In genomic region chr6:71352201-71352600, GRCm38 (mm10) we compare ENCODE assay signal across 32 mouse cellular contexts. TPM values are rescaled to one million over a fixed set of nuclear protein-coding genes. Genes with fewer than 3 reads are reported as not detected.
DNase-seq lines count a peak whose midpoint lies in the region; TF ChIP-seq lines count a peak whose summit lies in the region.
"Had no signal": no experiment of that assay in that cellular context is flagged by ENCODE, and none has a peak within 500 bp of the region (broad histone marks: within the 10 kb centered on the region; RNA-seq: fewer than 3 reads in every experiment).

No protein-coding gene starts in this region.

- no peak overlapping the region for H3K4me3 ChIP-seq in spleen, adult 2 months (ENCODE audit: extremely low read depth, insufficient read depth, insufficient read length)
- H3K4me3 ChIP-seq: forebrain, embryonic 10.5 days; forebrain, embryonic 13.5 days; heart, adult 2 months; heart, embryonic 10.5 days; heart, embryonic 13.5 days had no signal

- H3K36me3 ChIP-seq in spleen, adult 2 months (ENCODE audit: control insufficient read depth, insufficient read depth, low read length), result no peaks in the 10 kb centered on the region
- H3K36me3 ChIP-seq: forebrain, embryonic 10.5 days; G1E; heart, embryonic 10.5 days; heart, embryonic 13.5 days had no signal

- H3K27me3 ChIP-seq in spleen, adult 2 months (ENCODE audit: control insufficient read depth, insufficient read depth, low read length), result no peaks in the 10 kb centered on the region
- H3K27me3 ChIP-seq: forebrain, embryonic 13.5 days; heart, embryonic 13.5 days had no signal

- no peak for DNase-seq in spleen, adult 2 months (ENCODE audit: low read depth in 1 of 2, low spot score in 2 of 2)
- no peak for DNase-seq in spleen, postnatal 36 days (ENCODE audit: low spot score in 2 of 2)
- peak; percentile 45 for DNase-seq in thymus, postnatal 0 days (ENCODE audit: low spot score)
- peak; percentile 51 to 58 for DNase-seq in thymus, postnatal 36 days
- DNase-seq in urinary bladder, postnatal 10 days (ENCODE audit: low spot score), result no peak
- no peak for DNase-seq in layer of hippocampus, adult 9-10 months (ENCODE audit: low spot score)
- DNase-seq: adrenal gland, adult 2 months; adrenal gland, postnatal 25 days; cerebellum, adult 11-12 months; cerebellum, adult 8-10 months; cerebellum, postnatal 10 days; cerebellum, postnatal 36 days; embryo, embryonic 11 days; gastrocnemius, postnatal 10 days; gastrocnemius, postnatal 36 days; heart, adult 2 months; heart, postnatal 14 days; heart, postnatal 4 days had no signal

- no peak for TF ChIP-seq CTCF in spleen, adult 2 months (IDR thresholded peaks at IDR 0.05; ENCODE audit: extremely low read depth, insufficient read depth, insufficient read length, insufficient replicate concordance)

- H3K4me1 ChIP-seq in spleen, adult 2 months (ENCODE audit: control insufficient read depth, insufficient read depth, insufficient read length), result no peaks in the 10 kb centered on the region
- H3K4me1 ChIP-seq: forebrain, embryonic 10.5 days; forebrain, embryonic 13.5 days; heart, embryonic 10.5 days; heart, embryonic 13.5 days had no signal

- peak overlapping the region; percentile 79 for H3K27ac ChIP-seq in spleen, adult 2 months (ENCODE audit: insufficient read depth, low read length)
- H3K27ac ChIP-seq: forebrain, embryonic 10.5 days; forebrain, embryonic 13.5 days; heart, adult 2 months; heart, embryonic 10.5 days; heart, embryonic 13.5 days; hindbrain, embryonic 14.5 days; hindbrain, postnatal 0 days had no signal

- no peak for TF ChIP-seq POLR2A in spleen, adult 2 months (IDR thresholded peaks at IDR 0.05; ENCODE audit: low read depth, low read length)

- WGBS in spleen, adult 2 months, result 74% methylated on average over 6 of the region's 6 CpGs

RNA-seq across cellular contexts. Expression of gene Cd8a, which starts 21.0 kb away (rescaled TPM):
- 24.9 and 28.5 TPM in 2 replicates for polyA plus RNA-seq in spleen, adult 2 months (2012; rRNA removed)
- 664 and 665 TPM in 2 replicates for polyA plus RNA-seq in thymus, postnatal 0 days (2015; fragmentation: Nextera tagmentation; extraction: Ambion mirVana)
- polyA plus RNA-seq: brain, embryonic 14.5 days; cortical plate, adult 2 months; embryonic facial prominence, embryonic 11.5 days; embryonic facial prominence, embryonic 14.5 days; forebrain, embryonic 10.5 days; forebrain, embryonic 13.5 days; forebrain, embryonic 16.5 days; G1E; heart, embryonic 10.5 days; heart, embryonic 13.5 days; hindbrain, embryonic 11.5 days; hindbrain, embryonic 14.5 days; hindbrain, postnatal 0 days; Patski had no signal

RNA-seq across cellular contexts. Expression of gene Cd8b1, which starts 29.6 kb away (rescaled TPM):
- 25.6 and 30.2 TPM in 2 replicates for polyA plus RNA-seq in spleen, adult 2 months (2012; rRNA removed)
- 1,203 and 1,244 TPM in 2 replicates for polyA plus RNA-seq in thymus, postnatal 0 days (2015; fragmentation: Nextera tagmentation; extraction: Ambion mirVana)
- polyA plus RNA-seq: brain, embryonic 14.5 days; cortical plate, adult 2 months; embryonic facial prominence, embryonic 11.5 days; embryonic facial prominence, embryonic 14.5 days; forebrain, embryonic 16.5 days; G1E; heart, embryonic 10.5 days; hindbrain, embryonic 11.5 days; hindbrain, embryonic 14.5 days; hindbrain, postnatal 0 days had no signal

RNA-seq across cellular contexts. Expression of gene Smyd1, which starts 30.2 kb away (rescaled TPM):
- polyA plus RNA-seq in spleen, adult 2 months (2012; rRNA removed), result 0.48 and 0.66 TPM in 2 replicates
- 2.3 and 3.7 TPM in 2 replicates for polyA plus RNA-seq in thymus, postnatal 0 days (2015; fragmentation: Nextera tagmentation; extraction: Ambion mirVana)
- polyA plus RNA-seq: G1E had no signal

Comparison
In these comparisons a context has a peak if more than half of its experiments do, and no peak if none do; other contexts are left out.
1. DNase-seq: peak in thymus, postnatal 0 days (single experiment) and thymus, postnatal 36 days (2 of 2); none in spleen, adult 2 months (0 of 2), spleen, postnatal 36 days (0 of 2), urinary bladder, postnatal 10 days (single experiment) and layer of hippocampus, adult 9-10 months (single experiment).
2. RNA of gene Cd8a, which starts 21.0 kb away (polyA plus RNA-seq): 664 to 665 TPM in thymus, postnatal 0 days; 24.9 to 28.5 TPM in spleen, adult 2 months; every median in the first group is over 10 times any median in the second.
3. RNA of gene Cd8b1, which starts 29.6 kb away (polyA plus RNA-seq): 1,203 to 1,244 TPM in thymus, postnatal 0 days; 25.6 to 30.2 TPM in spleen, adult 2 months; every median in the first group is over 10 times any median in the second.